Mouse (Mus musculus) liver (tissue): Measurements from ENCODE around the gene Syne3.

Experiments used
- DNase-seq: peaks from one replicate; pipeline ENCODE4 v3.0.0-alpha.2; 2020; ENCODE audit warnings: mixed read lengths

Gene Syne3

DNA sequence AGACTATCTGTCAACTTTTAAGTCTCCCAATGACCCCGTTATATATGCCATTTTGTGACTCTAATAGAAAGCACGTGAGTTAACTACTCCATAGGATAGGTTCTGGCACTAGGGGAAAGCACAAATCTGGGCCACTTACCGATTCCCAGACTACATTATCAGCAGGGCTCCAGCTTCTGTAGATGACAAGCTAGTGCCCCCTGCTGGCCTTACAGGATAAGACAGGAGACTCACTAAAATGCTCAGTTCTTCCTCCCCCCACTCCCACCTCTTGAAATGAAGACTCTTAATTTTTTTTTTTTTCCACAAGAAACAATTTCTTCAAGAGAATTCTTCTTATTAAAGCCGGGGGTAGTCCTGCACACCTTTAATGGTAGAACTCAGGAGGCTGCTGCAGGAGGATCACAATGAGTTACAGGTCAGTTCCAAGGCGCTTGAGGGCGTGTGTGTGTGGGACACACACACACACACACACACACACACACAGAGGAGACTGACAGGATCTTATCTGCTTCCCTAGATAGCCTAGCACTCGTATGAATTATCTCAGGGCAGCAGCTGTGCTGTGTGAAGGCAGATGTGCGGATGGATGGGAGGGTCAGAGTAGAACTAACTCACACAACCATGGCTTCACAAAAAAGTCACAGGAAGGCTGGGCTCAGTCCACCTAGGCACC is 15.8 kb upstream of the Syne3 start:
- DNase-seq = peak; percentile 85

DNA sequence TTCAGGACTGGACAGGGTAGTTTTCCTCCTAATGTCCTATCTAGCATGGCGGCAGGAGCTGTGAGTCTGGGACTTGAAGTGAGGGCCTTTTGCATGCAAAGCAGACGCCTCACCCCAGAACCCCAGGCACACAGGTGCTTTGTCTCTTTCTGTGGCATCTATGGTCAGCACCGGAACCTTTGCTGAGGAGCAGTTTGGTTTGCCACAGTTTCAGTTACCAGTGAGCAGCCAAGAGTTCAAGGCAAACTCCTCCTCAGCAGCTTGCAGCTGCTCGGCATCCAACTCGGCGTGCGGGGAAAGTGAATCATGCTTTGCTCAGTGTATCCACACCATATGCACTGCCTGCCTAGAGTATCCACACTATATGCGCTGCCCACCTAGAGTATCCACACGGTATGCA is 13.2 kb upstream of the Syne3 start:
- no peak for DNase-seq

DNA sequence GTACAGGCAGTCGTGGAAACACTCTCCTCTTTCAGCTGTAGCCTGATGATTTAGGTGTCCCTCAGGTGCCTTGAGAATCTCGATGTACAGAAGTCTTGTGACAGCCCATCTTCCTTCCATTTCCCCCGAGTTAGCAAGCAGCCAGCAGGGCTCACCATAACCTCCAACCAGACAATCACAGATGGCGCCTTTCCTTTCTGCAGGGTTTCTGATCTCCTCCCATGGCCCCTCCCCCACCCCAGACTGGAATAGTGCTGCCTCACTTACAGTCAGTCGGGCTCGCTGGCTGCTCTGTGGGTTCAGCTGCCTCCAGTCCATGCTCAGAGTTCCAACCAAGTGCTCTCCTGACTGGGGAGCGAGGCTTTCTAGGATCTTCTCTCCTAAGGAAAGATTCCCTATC is 12.5 kb upstream of the Syne3 start:
- peak; percentile 80 for DNase-seq

DNA sequence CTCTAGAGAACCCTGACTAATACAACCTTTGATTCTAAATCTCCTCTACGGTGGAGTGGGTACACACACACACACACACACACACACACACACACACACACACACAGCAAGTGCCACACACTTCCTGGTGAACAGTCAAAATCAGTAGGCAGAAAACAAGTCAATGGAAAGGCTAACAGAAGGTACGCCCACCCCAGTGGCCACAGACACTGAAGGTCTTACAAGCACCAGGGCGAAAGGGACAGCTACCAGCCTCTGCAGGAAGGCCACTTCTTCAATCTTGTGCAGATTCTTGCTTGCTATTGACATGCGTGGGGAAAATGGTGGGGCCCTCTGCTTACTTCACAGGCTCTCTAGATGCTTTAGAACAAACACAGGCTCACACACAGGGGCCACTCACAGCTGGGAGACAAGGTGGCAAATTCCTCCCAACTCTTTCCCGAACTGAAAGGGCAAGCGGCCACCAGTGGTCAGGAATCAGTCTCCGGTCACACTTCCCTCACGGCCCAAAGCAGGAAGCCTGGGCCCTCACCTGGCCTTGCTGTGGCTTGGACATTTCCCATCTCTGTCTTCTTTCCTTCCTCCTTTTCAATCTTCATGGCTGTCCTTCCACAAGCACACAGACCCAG is 11.9 kb upstream of the Syne3 start:
- no peak for DNase-seq

DNA sequence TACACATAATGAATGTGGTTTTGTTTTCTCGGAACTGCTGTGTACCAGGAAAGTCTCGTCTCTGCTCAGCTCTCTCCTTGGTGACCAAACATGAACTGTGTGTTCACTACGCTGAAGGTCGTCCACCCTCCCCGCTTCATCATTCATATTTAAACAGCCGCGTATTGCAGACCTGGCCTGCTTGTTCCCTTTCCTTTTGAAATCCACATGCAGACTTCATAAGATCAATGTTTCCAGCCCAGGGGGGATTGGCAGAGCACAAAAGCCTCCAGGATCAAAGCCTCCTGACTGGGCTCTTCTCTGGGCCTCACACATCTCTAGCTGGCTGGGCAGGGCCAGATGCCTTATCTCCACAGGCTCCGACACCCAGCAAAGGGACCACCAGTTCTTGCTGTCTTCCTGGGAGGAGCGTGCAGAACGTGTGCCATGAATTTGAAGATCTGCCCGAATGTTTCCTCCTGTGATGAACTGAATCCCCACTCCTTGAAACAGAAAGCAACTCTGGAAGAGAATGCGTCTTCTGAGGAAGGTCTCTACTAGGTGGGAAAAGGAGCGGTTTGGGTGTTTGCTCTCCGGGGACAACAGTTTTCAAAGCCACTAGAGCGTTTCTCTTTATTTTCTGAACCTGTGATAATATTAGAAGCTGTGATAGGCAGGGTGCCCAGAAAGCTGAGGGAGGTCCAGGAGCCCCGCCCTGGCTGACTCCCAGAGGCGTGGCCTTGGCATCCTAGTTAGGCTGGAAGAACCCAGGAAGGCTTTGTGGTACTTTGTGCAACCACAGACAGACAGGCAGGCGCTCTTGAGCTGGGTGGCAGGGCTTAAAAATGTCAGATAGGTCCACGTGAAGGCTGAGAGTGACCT is 10.0 kb upstream of the Syne3 start:
- DNase-seq = peak; percentile 90

DNA sequence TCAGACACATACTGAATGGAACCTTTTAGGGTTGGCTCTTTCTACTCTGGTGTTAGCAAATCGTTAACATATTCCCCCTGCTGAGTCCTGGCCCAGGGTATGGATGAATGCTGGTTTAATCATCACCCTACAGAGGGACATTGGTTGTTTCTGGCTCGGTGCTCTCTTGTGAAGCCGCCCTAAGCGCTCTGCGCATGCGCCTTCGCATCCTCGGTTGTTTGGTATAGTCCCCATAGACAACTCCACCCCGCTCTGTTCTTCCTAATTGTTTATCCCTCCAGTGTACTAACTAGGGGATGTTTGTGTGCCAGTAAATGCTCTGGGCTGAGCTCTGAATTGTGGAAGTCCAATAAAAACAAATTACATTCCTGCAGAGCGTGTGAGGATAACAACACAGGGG is 7.0 kb upstream of the Syne3 start:
- no peak for DNase-seq

DNA sequence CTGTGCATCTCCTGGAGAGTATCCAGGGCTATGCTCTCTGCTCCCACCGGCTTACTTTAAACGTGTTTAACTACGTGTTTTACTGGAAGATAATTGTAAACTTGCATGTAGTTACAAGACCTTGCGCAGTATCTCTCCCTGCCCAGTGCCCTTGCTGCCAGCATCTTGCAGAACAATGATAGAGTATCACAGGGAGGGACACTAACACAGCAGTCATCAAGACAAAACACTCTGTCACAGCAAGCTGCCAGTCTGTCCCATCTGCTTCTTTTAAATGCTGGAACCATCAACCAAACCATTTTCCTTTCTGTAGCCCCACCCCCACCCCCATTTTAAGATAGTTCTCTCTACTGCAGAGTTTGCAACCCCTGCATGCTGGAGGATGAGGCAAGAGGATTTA is 6.6 kb upstream of the Syne3 start:
- peak; percentile 63 for DNase-seq

- peak; percentile 74 for DNase-seq
Measured at GRCm38 (mm10) chr12:105013065-105013464, 3.5 kb upstream of the Syne3 start.

- DNase-seq = no peak
Measured at GRCm38 (mm10) chr12:105012314-105012713, 2.7 kb upstream of the Syne3 start.

GRCm38 (mm10) chr12:105011589-105011988 is 2.0 kb upstream of the Syne3 start:
- no peak for DNase-seq

GRCm38 (mm10) chr12:105010213-105010790 is 693 bp upstream of the Syne3 start:
- DNase-seq = peak; percentile 81

DNA sequence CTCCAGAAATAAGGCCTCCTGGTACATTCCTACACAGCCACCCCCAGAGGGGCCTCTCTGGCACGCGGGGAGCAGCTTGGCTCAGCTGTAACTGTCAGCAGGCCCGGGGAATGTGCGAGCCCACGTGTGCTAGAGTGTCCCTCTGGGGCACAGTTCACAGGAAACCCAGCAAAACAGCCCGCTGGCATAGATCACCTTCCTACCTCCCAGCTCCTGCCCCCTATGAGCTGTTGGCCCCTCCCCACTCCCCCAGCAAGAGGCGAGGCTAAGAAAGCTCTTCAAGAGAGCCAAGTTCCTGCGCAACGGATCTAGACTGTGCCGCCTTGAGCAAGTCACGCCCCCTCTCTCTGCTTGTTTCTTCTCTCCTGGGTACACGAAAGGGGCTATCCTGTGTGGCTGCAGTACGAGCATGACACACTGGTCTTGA is 844 bp downstream of the Syne3 start:
- DNase-seq = peak; percentile 69

- no peak for DNase-seq
Measured at GRCm38 (mm10) chr12:105008150-105008549, 1.5 kb downstream of the Syne3 start.

- DNase-seq = no peak
Measured at GRCm38 (mm10) chr12:105005715-105005972, 4.0 kb downstream of the Syne3 start.

DNA sequence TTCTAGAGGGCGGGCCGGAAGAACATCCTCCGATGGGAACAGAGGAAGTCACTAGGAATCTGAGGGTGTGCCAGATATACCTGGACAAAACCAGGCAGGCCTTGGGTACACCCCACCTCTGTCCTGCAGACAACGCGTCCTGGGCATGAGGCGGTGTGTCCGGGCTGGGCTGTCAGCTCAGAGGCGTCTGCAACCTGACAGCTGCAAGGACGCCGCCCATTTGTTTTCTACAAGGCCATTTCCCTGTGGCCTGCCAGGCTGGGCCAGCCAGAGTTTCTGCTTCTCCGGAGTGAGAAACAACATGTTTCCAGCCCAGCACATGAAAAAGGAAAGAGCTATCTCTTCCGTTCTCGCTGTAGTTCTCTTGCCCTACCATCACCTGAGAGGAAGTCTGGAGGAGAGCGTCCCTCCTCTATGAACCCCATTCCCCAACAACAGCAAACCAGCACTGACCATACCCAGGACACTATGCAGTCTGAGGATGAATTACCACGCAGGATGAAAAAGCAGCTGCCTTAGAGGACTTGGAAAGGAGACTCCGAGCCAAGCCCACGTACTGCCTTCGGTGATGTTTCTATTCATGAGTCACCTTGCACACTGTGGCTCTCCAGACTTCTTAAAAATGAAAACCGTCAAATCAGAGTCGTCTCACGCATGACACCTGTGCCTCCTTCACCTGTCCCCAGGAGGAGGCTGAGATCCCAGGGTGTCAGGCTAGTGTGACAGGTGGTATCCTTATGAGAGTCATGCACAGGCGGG is 4.5 kb downstream of the Syne3 start:
- DNase-seq = no peak

- DNase-seq = no peak
Measured at GRCm38 (mm10) chr12:105003715-105004114, 5.9 kb downstream of the Syne3 start.

DNA sequence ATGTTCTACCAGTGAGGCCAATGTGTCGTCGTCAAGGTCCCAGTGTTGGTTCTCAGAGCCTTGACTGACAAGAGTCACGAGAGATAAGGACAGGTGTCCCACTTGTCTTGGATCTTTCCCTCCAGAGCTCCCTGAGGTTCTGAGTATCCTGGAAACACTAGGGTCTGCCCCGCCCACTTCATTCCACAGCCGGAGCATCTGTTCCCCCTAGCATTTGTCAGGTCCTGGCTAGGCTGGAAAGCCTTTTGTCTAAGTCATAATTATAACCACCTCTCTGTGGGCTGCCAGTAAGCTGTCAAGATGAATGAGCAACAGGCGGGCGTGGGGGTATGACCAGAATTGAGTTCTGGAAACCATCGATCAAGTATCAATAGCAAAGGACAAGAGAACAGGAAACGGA is 6.5 kb downstream of the Syne3 start:
- DNase-seq = no peak

GRCm38 (mm10) chr12:105002340-105003132 is 7.1 kb downstream of the Syne3 start:
- no peak for DNase-seq

GRCm38 (mm10) chr12:105001317-105001716 is 8.3 kb downstream of the Syne3 start:
- DNase-seq = no peak

DNA sequence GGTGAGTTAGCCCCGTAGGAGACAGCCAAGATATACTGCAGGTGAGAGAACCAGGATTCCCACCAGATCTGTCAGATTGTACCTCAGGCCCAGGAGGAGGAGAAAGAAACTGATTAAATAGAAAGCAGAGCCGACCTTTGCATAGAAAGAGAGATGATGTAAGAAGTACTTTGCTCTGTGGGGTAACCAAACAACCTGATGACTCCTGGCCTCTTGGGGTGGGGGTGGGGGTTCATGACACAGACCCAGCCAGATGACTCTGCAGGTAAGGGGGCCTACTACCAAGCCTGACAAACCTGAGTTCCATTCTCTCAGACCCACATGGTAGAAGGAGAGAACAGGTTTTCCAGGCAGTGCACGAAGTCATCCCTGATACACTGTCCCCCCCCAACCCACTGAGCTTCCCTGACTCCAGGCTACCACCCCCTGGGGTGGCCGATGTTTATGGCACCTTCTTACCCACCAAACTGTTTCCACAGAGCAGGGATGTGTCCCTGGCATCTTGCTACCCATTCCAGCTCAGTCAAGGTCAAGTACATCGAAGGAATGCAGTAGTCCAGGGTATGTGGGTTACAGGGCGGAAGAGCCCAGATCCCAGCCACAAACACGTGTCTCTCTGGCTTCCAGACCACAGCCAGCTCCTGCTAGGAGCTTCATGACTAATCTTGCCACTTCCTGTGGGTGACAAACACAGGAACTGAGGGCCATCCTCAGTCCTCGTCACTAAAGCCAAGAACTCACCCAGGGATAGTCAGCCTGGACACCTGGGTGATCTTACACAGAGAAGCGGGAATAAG is 8.9 kb downstream of the Syne3 start:
- no peak for DNase-seq

DNA sequence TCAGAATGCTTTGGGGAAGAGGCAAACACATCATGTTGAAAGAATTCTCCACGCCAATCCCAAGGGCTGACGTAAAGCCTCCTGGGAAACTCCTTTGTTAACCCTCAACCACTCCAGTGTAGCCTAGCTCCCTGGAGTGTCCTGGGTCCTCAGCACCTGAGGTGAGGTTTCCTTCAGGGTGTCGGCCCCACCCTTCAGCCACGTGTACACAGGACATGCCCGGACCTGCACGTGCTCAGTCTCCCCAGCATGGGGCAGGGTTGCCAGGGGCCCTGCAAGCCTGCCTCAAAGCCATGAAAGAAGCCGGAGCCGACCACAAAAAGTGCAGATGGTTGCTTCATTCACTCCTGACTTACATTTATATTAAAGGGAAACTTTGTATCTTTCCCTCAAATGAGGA is 10.4 kb downstream of the Syne3 start:
- DNase-seq = no peak
